ENCODE assay signal across 8 mouse cellular contexts in genomic region chr16:91688619-91689334, GRCm38 (mm10). TPM values are rescaled to one million over a fixed set of nuclear protein-coding genes. Genes with fewer than 3 reads are reported as not detected.
DNase-seq lines count a peak whose midpoint lies in the region; ATAC-seq and TF ChIP-seq lines count a peak whose summit lies in the region.

Gene Donson, minus strand, starts transcription at chr16:91688770.

- no peak for TF ChIP-seq CTCF in cortical plate, adult 2 months (IDR thresholded peaks at IDR 0.05; ENCODE audit: extremely low read depth, insufficient read depth, low read length)

- peak; percentile 61; the same call in 1 of the 2 replicates for TF ChIP-seq POLR2A in cortical plate, adult 2 months (IDR thresholded peaks at IDR 0.05; ENCODE audit: extremely low read depth, insufficient read depth, low read length)

- H3K4me1 ChIP-seq in cortical plate, adult 2 months (ENCODE audit: control insufficient read depth, insufficient read depth, low read length), result no peaks in the 10 kb centered on the region; the same call in 1 of the 2 replicates

- H3K27ac ChIP-seq in cortical plate, adult 2 months (ENCODE audit: insufficient read depth, low read length), result peak within 1 kb of the TSS; percentile 19

- peak; percentile 92 for ATAC-seq in megakaryocyte, adult 5-6 weeks (ENCODE audit: poor library complexity, severe bottlenecking)

- H3K4me3 ChIP-seq in cortical plate, adult 2 months (ENCODE audit: insufficient read depth, low read length), result peak within 1 kb of the TSS; percentile 72

- peak; percentile 92 for DNase-seq in adipocyte (ENCODE audit: low spot score)
- peak; percentile 89 for DNase-seq in gastrocnemius, adult 8-10 months (ENCODE audit: low spot score in 2 of 2)
- DNase-seq in induced T-regulatory cell, adult 2 months (ENCODE audit: low read depth), result peak; percentile 97
- peak; percentile 75 to 89 for DNase-seq in left cerebral cortex, adult 8-10 months (ENCODE audit: low spot score in 2 of 2)
- peak; percentile 95 for DNase-seq in right cerebral cortex, adult 18-20 months
- peak; percentile 84 for DNase-seq in urinary bladder, adult 2 months (ENCODE audit: low spot score)

RNA-seq across cellular contexts. Expression of gene Donson, which starts in this region (rescaled TPM):
- 32.1 and 33.5 TPM in 2 replicates for polyA plus RNA-seq in cortical plate, adult 2 months (2012; rRNA removed)
- 1 to 10 TPM in 1 of 4 experiments, under 1 TPM in 3; 0.49 to 1.0 (median 0.60) TPM for total RNA-seq in gastrocnemius, adult 8-10 months (2022)
- 10 to 100 TPM; 17.7 to 27.2 (median 21.5) TPM for total RNA-seq in left cerebral cortex, adult 8-10 months (2022)
- 17.8 and 32.6 TPM in 2 replicates for total RNA-seq in megakaryocyte, adult 5-6 weeks (2015)
- total RNA-seq in megakaryocyte, adult 5-6 weeks (2017), result 23.5 and 50.1 TPM in 2 replicates
- 7.6 and 13.6 TPM in 2 replicates for polyA plus RNA-seq in urinary bladder, adult 2 months (2012; rRNA removed)

Comparison
In these comparisons a context has a peak if more than half of its experiments do, and no peak if none do; other contexts are left out.
1. Peak in every context shown above with its lines: DNase-seq, ATAC-seq, H3K4me3 ChIP-seq and H3K27ac ChIP-seq.
2. RNA of gene Donson (total RNA-seq): 17.8 to 50.1 TPM in megakaryocyte, adult 5-6 weeks and 17.7 to 27.2 TPM in left cerebral cortex, adult 8-10 months; 0.49 to 1.0 TPM in gastrocnemius, adult 8-10 months; every median in the first group is over 4 times any median in the second.